Mouse (Mus musculus) MEL (cell line): ENCODE data around the gene Pax3.

Experiments used
- CTCF ChIP-seq, 3 experiments: IDR thresholded peaks in 2 of 3; conservative IDR thresholded peaks in 1 of 3; 2 replicates each; pipeline ENCODE4 v1.5.1; 2011 to 2012; ENCODE audit warnings: low read length in 3 of 3, low read depth in 2 of 3, mild to moderate bottlenecking in 2 of 3, improper control_type of control experiment in 1 of 3, inconsistent platforms in 1 of 3, mixed read lengths in 1 of 3, moderate library complexity in 1 of 3; ENCODE audit not compliant: control insufficient read depth in 1 of 3, insufficient read depth in 1 of 3, poor library complexity in 1 of 3, severe bottlenecking in 1 of 3
- EP300 ChIP-seq, 2 experiments: IDR thresholded peaks; 2 replicates each; pipeline ENCODE4 v1.6.1; 2011; ENCODE audit warnings: improper control_type of control experiment in 2 of 2, low read length in 2 of 2, low read depth in 1 of 2, mild to moderate bottlenecking in 1 of 2
- GATA1 ChIP-seq: IDR thresholded peaks from 2 replicates; pipeline ENCODE4 v1.6.1; 2011; ENCODE audit warnings: low read depth, low read length, improper control_type of control experiment
- POLR2AphosphoS5 ChIP-seq: IDR thresholded peaks from 2 replicates; pipeline ENCODE4 v1.6.1; 2012; ENCODE audit warnings: low read depth, borderline replicate concordance, mild to moderate bottlenecking, inconsistent platforms, low read length, moderate library complexity, mixed read lengths
- SIN3A ChIP-seq: IDR thresholded peaks from 2 replicates; pipeline ENCODE4 v1.6.1; 2012; ENCODE audit warnings: low read length, improper control_type of control experiment, inconsistent platforms

GRCm38 (mm10) chr1:78215749-78216508, 19.0 kb upstream of the Pax3 start:
- TF ChIP-seq SIN3A, result no peak
- no peak for TF ChIP-seq POLR2AphosphoS5
- TF ChIP-seq CTCF (IDR thresholded peaks at IDR 0.05 in 2 of 3, conservative IDR thresholded peaks at IDR 0.05 in 1 of 3; ENCODE audit: control insufficient read depth in 1 of 3, insufficient read depth in 1 of 3, low read depth in 2 of 3, low read length in 3 of 3, poor library complexity in 1 of 3, severe bottlenecking in 1 of 3), result no peak
- TF ChIP-seq GATA1, result no peak
- no peak for TF ChIP-seq EP300 (IDR thresholded peaks at IDR 0.05; ENCODE audit: low read depth in 1 of 2, low read length in 2 of 2)
